Mouse (Mus musculus) kidney, adult 2 months (tissue): Measurements from ENCODE around the gene Zfpm1. TPM values are rescaled to one million over a fixed set of nuclear protein-coding genes. Genes with fewer than 3 reads are reported as not detected.

Experiments used
- DNase-seq: peaks from one replicate; pipeline ENCODE4 v3.0.0; 2021
- H3K27ac ChIP-seq: fragments of 200-500 bp; 2 replicates; pipeline ENCODE4 v1.5.1; 2012; ENCODE audit warnings: low read depth, low read length, control low read depth, inconsistent platforms; ENCODE audit not compliant: insufficient read depth
- H3K27me3 ChIP-seq: fragments of 200-500 bp; replicated peaks from 2 replicates; pipeline ENCODE4 v1.6.1; 2012; ENCODE audit warnings: mild to moderate bottlenecking, moderate library complexity, low read length, inconsistent platforms; ENCODE audit not compliant: control insufficient read depth, insufficient read depth
- H3K36me3 ChIP-seq: fragments of 200-500 bp; 2 replicates; pipeline ENCODE4 v1.6.1; 2012; ENCODE audit warnings: mild to moderate bottlenecking, moderate library complexity, low read length, inconsistent platforms; ENCODE audit not compliant: control insufficient read depth, insufficient read depth
- H3K4me1 ChIP-seq: fragments of 200-500 bp; 2 replicates; pipeline ENCODE4 v1.6.1; 2011; ENCODE audit warnings: low read length; ENCODE audit not compliant: control insufficient read depth, insufficient read depth
- H3K4me3 ChIP-seq: fragments of 200-500 bp; 2 replicates; pipeline ENCODE4 v1.5.1; 2011; ENCODE audit warnings: mild to moderate bottlenecking, low read depth, low read length, control low read depth; ENCODE audit not compliant: insufficient read depth
- CTCF ChIP-seq: fragments of 200-500 bp; conservative IDR thresholded peaks from 2 replicates; pipeline ENCODE4 v1.5.1; 2011; ENCODE audit warnings: low read depth, mild to moderate bottlenecking, control low read depth, low read length, moderate library complexity, mixed read lengths; ENCODE audit not compliant: insufficient read depth, insufficient read length
- POLR2A ChIP-seq: fragments of 200-500 bp; IDR thresholded peaks from one replicate; pipeline ENCODE4 v1.6.1; 2011; ENCODE audit warnings: low read depth, low read length, control low read depth
- WGBS: fragments of 180-500 bp; shearing (Covaris S2); methylation state at CpG from one replicate; pipeline ENCODE4 v1.1.7; 2018; 5-methylcytosine and 5-hydroxymethylcytosine counted together
- polyA plus RNA-seq: library from polyadenylated mRNA; depleted of rRNA; stranded (reverse); fragments of >200 nt; gene quantifications from 2 replicates; pipeline ENCODE4 v1.2.3, GENCODE M21; 2012

Zfpm1 gene
- polyA plus RNA-seq, 1 experiment = 9.7 TPM

GRCm38 (mm10) chr8:122336251-122336910, 54.4 kb downstream of the Zfpm1 start:
- no peak overlapping the region for H3K27ac ChIP-seq
- no peaks in the 10 kb centered on the region for H3K4me1 ChIP-seq
- TF ChIP-seq CTCF = no peak
- TF ChIP-seq POLR2A = no peak
- WGBS = 41% methylated on average over 81 of the region's 81 CpGs
- H3K36me3 ChIP-seq = no peaks in the 10 kb centered on the region
- peak; percentile 71 for DNase-seq
- H3K4me3 ChIP-seq = peak overlapping the region; percentile 50
- no peaks in the 10 kb centered on the region for H3K27me3 ChIP-seq

GRCm38 (mm10) chr8:122338852-122339251, 56.9 kb downstream of the Zfpm1 start:
- no peak for DNase-seq
- WGBS = 69% methylated on average over 6 of the region's 6 CpGs
- Histone ChIP-seq H3K4me1 (no peaks in the 10 kb centered on the region), H3K4me3 (no peak overlapping the region), H3K27me3 (no peaks in the 10 kb centered on the region), H3K27ac (no peak overlapping the region), H3K36me3 (no peaks in the 10 kb centered on the region)
- TF ChIP-seq CTCF = peak; percentile 32; the same call in 1 of the 2 replicates
- no peak for TF ChIP-seq POLR2A

- DNase-seq = no peak
- TF ChIP-seq CTCF = no peak
- no peak for TF ChIP-seq POLR2A
- H3K27me3 ChIP-seq = no peaks in the 10 kb centered on the region
- no peak overlapping the region for H3K27ac ChIP-seq
- 91% methylated on average over 3 of the region's 3 CpGs for WGBS
- H3K4me1 ChIP-seq = peaks cover 5% of the 10 kb centered on the region; the same call in 1 of the 2 replicates
- no peak overlapping the region for H3K4me3 ChIP-seq
- H3K36me3 ChIP-seq = no peaks in the 10 kb centered on the region
These were observed 58.8 kb downstream of the Zfpm1 start for GRCm38 (mm10) chr8:122340761-122341160.

- Histone ChIP-seq H3K27ac (no peak overlapping the region), H3K4me3 (no peak overlapping the region), H3K36me3 (no peaks in the 10 kb centered on the region), H3K27me3 (no peaks in the 10 kb centered on the region), H3K4me1 (peaks cover 5% of the 10 kb centered on the region; the same call in 1 of the 2 replicates)
- TF ChIP-seq CTCF = no peak
- no peak for TF ChIP-seq POLR2A
- no peak for DNase-seq
- 82% methylated on average over 6 of the region's 6 CpGs for WGBS
These were observed 59.8 kb downstream of the Zfpm1 start for GRCm38 (mm10) chr8:122341790-122342189.

GRCm38 (mm10) chr8:122342362-122342761, 60.4 kb downstream of the Zfpm1 start:
- no peaks in the 10 kb centered on the region for H3K36me3 ChIP-seq
- 27% methylated on average over 5 of the region's 5 CpGs for whole genome bisulfite sequencing
- no peaks in the 10 kb centered on the region for H3K27me3 ChIP-seq
- no peak for DNase-seq
- no peak overlapping the region for H3K4me3 ChIP-seq
- TF ChIP-seq POLR2A (no peak), CTCF (no peak)
- peaks cover 5% of the 10 kb centered on the region; the same call in 1 of the 2 replicates for H3K4me1 ChIP-seq
- no peak overlapping the region for H3K27ac ChIP-seq

GRCm38 (mm10) chr8:122342806-122343209, 60.9 kb downstream of the Zfpm1 start:
- 4% methylated on average over 9 of the region's 9 CpGs for WGBS
- Histone ChIP-seq H3K27ac (no peak overlapping the region), H3K4me3 (no peak overlapping the region), H3K36me3 (no peaks in the 10 kb centered on the region), H3K4me1 (peaks cover 5% of the 10 kb centered on the region; the same call in 1 of the 2 replicates), H3K27me3 (no peaks in the 10 kb centered on the region)
- peak; percentile 66 for DNase-seq
- no peak for TF ChIP-seq CTCF
- no peak for TF ChIP-seq POLR2A

GRCm38 (mm10) chr8:122343341-122343740, 61.4 kb downstream of the Zfpm1 start:
- peaks cover 5% of the 10 kb centered on the region; the same call in 1 of the 2 replicates for H3K4me1 ChIP-seq
- DNase-seq = no peak
- no peak overlapping the region for H3K27ac ChIP-seq
- no peaks in the 10 kb centered on the region for H3K36me3 ChIP-seq
- peak overlapping the region; percentile 17; the same call in 1 of the 2 replicates for H3K4me3 ChIP-seq
- TF ChIP-seq POLR2A (no peak), CTCF (no peak)
- H3K27me3 ChIP-seq = no peaks in the 10 kb centered on the region
- WGBS = 6% methylated on average over 11 of the region's 11 CpGs
